Mouse (Mus musculus) hindbrain, embryonic 14.5 days (tissue): Measurements from ENCODE around the gene Sf3b3. TPM values are rescaled to one million over a fixed set of nuclear protein-coding genes. Genes with fewer than 3 reads are reported as not detected.
"Not testable (repeated sequence)": the region's sequence is repeated elsewhere in the genome, so short reads cannot be mapped to it uniquely, and the experiment has no call there.

ENCODE experiments used
- ATAC-seq: fragments of 200-750 bp; cut with Nextera tagmentation; 2 replicates; pipeline ENCODE4 v1.8.0; 2017; ENCODE audit warnings: moderate number of reproducible peaks, mild to moderate bottlenecking, moderate TSS enrichment, moderate library complexity; ENCODE audit not compliant: low FRiP score
- DNase-seq: peaks from one replicate; pipeline ENCODE4 v3.0.0-alpha.2; 2015; ENCODE audit warnings: low spot score
- H3K27ac ChIP-seq: fragments of 300-500 bp; sonication (generic); 2 replicates; pipeline ENCODE4 v1.5.1; 2014; ENCODE audit warnings: mild to moderate bottlenecking, moderate library complexity
- H3K27me3 ChIP-seq: fragments of 300-500 bp; sonication (generic); 2 replicates; pipeline ENCODE4 v1.6.1; 2014; ENCODE audit warnings: mild to moderate bottlenecking, low read length, mixed read lengths; ENCODE audit not compliant: control insufficient read depth, insufficient read depth
- H3K36me3 ChIP-seq: fragments of 300-500 bp; sonication (generic); replicated peaks from 2 replicates; pipeline ENCODE4 v1.6.1; 2014; ENCODE audit not compliant: control insufficient read depth, insufficient read depth
- H3K4me1 ChIP-seq: fragments of 300-500 bp; sonication (generic); replicated peaks from 2 replicates; pipeline ENCODE4 v1.6.1; 2014; ENCODE audit warnings: antibody characterized with exemption, low read length, mixed read lengths; ENCODE audit not compliant: control insufficient read depth, insufficient read depth
- H3K4me2 ChIP-seq: fragments of 300-500 bp; sonication (generic); replicated peaks from 2 replicates; pipeline ENCODE4 v1.6.1; 2014; ENCODE audit warnings: mild to moderate bottlenecking, moderate library complexity
- H3K4me3 ChIP-seq: fragments of 300-500 bp; sonication (generic); replicated peaks from 2 replicates; pipeline ENCODE4 v1.5.1; 2014; ENCODE audit warnings: mild to moderate bottlenecking, low read length
- H3K9ac ChIP-seq: fragments of 300-500 bp; sonication (generic); 2 replicates; pipeline ENCODE4 v1.6.1; 2014
- H3K9me3 ChIP-seq: fragments of 300-500 bp; sonication (generic); 2 replicates; pipeline ENCODE4 v1.6.1; 2016; ENCODE audit warnings: low read length; ENCODE audit not compliant: control insufficient read depth
- WGBS: fragments of 180-500 bp; shearing (Covaris S2); extraction: QIAGEN DNeasy Blood & Tissue Kit; methylation state at CpG from one replicate; pipeline ENCODE4 v1.1.7; 2014; 5-methylcytosine and 5-hydroxymethylcytosine counted together
- polyA plus RNA-seq: library from polyadenylated mRNA; unstranded; fragments of >200 nt; fragmentation: Nextera tagmentation; extraction: Ambion mirVana; gene quantifications from 2 replicates; pipeline ENCODE4 v1.2.1, GENCODE M21; 2014

Gene Sf3b3
- polyA plus RNA-seq, 1 experiment from 2014 or later = 92.2 TPM

DNA sequence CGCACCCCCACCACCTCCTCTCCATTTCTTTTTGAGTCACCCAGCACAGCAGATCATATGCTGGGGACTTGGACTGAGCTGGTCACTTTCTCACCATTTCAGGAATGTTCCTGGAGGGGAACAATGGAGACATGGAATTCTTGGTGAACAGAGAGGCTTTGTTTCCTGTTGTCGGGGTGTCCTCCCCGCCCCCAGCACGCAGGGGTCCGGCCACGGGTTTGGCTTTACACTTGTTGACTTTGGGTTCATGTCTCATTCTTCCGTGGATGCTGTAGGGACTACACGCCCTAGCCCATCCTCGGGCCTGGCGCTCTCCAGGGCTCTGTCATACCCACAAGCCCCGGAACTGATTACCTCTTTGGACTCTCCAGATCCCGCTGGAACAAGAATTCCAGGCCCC lies 57.6 kb downstream of the Sf3b3 start:
- ATAC-seq = no peak
- Histone ChIP-seq H3K27ac (no peak overlapping the region), H3K36me3 (no peaks in the 10 kb centered on the region), H3K4me2 (no peak overlapping the region), H3K9ac (no peak overlapping the region), H3K9me3 (no peaks in the 10 kb centered on the region), H3K4me3 (no peak overlapping the region), H3K4me1 (no peaks in the 10 kb centered on the region), H3K27me3 (no peaks in the 10 kb centered on the region)
- WGBS = 50% methylated on average over 12 of the region's 12 CpGs
- DNase-seq = no peak

DNA sequence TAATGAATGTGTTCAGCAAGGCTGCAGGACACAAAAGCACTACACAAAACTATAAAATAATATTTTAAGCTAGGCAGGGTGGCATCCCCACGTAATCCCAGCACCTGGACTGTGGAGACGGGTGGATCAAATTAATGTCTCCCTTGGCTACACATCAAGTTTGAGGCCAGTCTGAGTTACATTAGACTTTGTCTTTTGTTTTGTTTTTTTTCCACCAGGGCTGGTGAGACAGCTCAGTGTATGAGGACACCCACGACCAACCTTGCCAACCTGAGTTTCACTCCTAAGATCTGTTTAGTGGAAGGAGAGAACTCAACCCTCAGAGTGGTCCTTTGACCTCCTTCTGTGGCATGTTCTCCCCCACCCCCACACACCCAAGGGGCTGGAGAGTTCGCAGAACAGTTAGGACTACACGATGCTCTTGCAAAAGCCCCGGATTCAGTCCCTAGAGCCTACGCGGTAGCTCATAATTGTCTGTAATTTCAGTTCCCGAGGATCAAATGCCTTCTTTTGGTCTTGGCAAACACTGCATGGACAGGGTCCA lies 59.1 kb downstream of the Sf3b3 start:
- Histone ChIP-seq H3K4me1 (no peaks in the 10 kb centered on the region), H3K36me3 (no peaks in the 10 kb centered on the region), H3K9me3 (no peaks in the 10 kb centered on the region), H3K27me3 (no peaks in the 10 kb centered on the region), H3K4me3 (no peak overlapping the region), H3K9ac (no peak overlapping the region), H3K4me2 (no peak overlapping the region), H3K27ac (no peak overlapping the region)
- ATAC-seq (no peak), DNase-seq (no peak)
- WGBS = 84% methylated on average over 9 of the region's 9 CpGs

DNA sequence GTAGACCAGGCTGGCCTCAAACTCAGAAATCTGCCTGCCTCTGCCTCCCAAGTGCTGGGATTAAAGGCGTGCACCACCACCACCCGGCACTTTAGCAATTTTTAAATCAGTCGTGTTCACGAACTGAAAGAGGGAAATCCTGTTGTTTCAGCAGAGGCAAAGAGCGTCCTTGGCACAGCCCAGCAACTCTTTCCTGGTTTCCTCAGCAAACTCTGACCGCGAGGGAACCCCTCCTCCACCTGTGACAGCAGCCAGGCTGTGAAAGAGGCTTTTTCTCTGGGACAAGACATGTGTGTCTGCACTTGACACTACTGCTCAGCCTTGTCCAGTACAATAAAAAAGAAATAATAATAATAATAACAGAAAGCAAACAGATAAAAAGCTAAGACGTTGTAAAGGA lies 59.7 kb downstream of the Sf3b3 start:
- no peaks in the 10 kb centered on the region for H3K4me1 ChIP-seq
- no peaks in the 10 kb centered on the region for H3K9me3 ChIP-seq
- H3K9ac ChIP-seq = no peak overlapping the region
- no peaks in the 10 kb centered on the region for H3K27me3 ChIP-seq
- DNase-seq (no peak), ATAC-seq (no peak)
- no peaks in the 10 kb centered on the region for H3K36me3 ChIP-seq
- 87% methylated on average over 8 of the region's 8 CpGs for WGBS
- no peak overlapping the region for H3K4me2 ChIP-seq
- H3K27ac ChIP-seq = no peak overlapping the region
- no peak overlapping the region for H3K4me3 ChIP-seq

DNA sequence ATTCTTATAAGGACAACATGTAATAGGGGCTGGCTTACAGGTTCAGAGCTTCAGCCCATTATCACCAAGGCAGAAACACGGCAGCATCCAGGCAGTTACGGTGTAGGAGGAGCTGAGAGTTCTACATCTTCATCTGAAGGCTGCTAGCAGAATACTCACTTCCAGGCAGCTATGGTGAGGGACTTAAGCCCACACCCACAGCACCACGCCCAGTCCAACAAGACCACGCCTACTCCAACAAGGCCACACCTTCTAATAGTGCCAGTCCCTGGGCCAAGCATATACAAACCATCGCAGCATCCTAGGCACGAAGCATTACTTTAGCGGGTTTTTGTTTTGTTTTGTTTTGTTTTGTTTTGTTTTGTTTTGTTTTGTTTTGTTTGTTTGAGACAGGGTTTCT lies 60.1 kb downstream of the Sf3b3 start:
- DNase-seq, H3K4me1 ChIP-seq, H3K27ac ChIP-seq, H3K27me3 ChIP-seq, H3K4me2 ChIP-seq, H3K9ac ChIP-seq, H3K4me3 ChIP-seq, H3K9me3 ChIP-seq, ATAC-seq, H3K36me3 ChIP-seq: not testable (repeated sequence)
- WGBS = 79% methylated on average over 7 of the region's 7 CpGs

DNA sequence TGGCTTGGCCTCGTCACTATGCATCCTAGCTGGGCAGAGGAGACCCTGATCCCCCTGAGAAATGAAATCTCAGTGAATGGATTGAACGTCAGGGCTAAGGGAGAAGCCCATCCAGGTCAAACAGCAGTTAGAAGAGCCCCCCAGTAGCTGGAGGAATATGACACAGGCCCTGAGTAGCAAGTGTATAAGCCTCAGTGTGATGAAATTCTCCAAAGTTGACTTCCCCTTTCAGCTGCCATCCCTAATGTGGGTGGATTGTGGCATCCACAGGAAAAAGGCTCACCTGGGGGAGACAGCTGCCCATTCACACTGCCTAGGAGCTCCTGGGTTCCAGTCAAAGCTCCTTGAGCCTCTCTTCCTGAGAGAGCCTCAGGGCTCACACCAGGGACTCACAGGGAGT lies 61.2 kb downstream of the Sf3b3 start:
- H3K4me3 ChIP-seq = no peak overlapping the region
- 54% methylated on average over 2 of the region's 2 CpGs for WGBS
- no peaks in the 10 kb centered on the region for H3K27me3 ChIP-seq
- no peaks in the 10 kb centered on the region for H3K4me1 ChIP-seq
- DNase-seq = no peak
- no peak for ATAC-seq
- no peak overlapping the region for H3K4me2 ChIP-seq
- no peak overlapping the region for H3K9ac ChIP-seq
- no peaks in the 10 kb centered on the region for H3K9me3 ChIP-seq
- no peaks in the 10 kb centered on the region for H3K36me3 ChIP-seq
- H3K27ac ChIP-seq = no peak overlapping the region

DNA sequence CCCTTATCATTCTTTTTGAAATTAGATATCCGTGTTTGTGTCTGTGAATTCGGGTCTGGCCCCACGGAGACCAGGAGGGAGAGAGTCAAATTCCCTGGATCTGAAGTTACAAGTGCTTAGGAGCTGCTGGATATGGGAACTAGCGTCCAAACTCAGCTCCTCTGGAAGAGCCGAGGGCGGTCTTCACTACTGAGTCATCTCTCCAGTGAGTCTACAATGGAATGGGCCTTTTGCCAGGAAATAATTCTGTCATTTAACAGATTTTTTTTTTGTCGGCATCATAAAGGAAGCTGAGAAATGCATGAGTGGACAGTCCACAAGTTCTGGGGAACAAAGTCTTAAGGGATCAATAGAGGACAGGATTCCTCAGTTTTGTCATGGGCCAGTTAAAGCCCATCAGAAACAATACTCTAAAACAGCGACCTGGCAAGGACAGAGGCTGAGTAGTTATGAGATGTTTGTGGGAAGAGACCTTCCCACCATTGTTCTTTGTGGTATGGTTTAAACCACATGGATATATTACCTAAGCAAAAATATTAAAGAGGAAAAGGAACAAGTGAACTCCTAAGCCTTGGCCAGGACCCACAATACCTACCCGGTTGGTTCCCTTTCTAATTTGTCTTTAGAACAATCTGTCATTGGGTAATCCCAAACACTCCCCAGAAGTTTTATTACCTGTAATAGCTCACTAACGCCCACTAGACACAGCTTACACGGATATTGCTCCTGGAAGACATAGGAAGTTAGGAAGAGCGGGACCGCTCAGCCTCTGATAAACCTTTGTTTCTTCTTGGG lies 66.5 kb downstream of the Sf3b3 start:
- Histone ChIP-seq H3K27ac (no peak overlapping the region), H3K4me2 (no peak overlapping the region)
- WGBS = 88% methylated on average over 13 of the region's 13 CpGs

DNA sequence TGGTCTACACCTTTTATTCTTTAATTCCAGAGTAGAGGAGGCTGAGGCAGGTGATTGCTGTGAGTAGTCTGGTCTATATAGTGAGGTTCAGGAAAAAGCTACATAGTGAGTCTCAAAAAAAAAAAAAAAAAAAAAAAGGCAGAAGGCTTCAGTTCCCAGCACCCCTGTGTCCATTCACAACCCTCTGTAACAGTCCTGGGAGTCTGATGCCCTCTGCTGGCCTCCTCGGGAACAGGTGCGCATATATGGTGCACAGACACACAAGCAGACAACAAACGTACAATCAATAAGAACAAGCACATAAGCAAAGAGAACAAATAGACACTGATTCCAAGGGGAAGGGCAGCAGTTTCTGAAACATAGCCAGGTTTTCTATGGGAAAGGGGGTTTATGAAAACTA lies 70.3 kb downstream of the Sf3b3 start:
- no peak overlapping the region for H3K4me2 ChIP-seq
- no peak overlapping the region for H3K27ac ChIP-seq
- H3K36me3 ChIP-seq = no peaks in the 10 kb centered on the region
- H3K9ac ChIP-seq = no peak overlapping the region
- H3K4me1 ChIP-seq = no peaks in the 10 kb centered on the region
- DNase-seq (no peak), ATAC-seq (no peak)
- WGBS = 85% methylated on average over 3 of the region's 3 CpGs
- no peaks in the 10 kb centered on the region for H3K9me3 ChIP-seq
- no peak overlapping the region for H3K4me3 ChIP-seq
- no peaks in the 10 kb centered on the region for H3K27me3 ChIP-seq

More for the DNA sequence above, 66.5 kb downstream of the Sf3b3 start:
- ATAC-seq = no peak
- no peaks in the 10 kb centered on the region for H3K27me3 ChIP-seq
- H3K9ac ChIP-seq = no peak overlapping the region
- H3K4me3 ChIP-seq = no peak overlapping the region
- no peaks in the 10 kb centered on the region for H3K36me3 ChIP-seq
- no peaks in the 10 kb centered on the region for H3K4me1 ChIP-seq
- no peaks in the 10 kb centered on the region for H3K9me3 ChIP-seq
- DNase-seq = no peak

DNA sequence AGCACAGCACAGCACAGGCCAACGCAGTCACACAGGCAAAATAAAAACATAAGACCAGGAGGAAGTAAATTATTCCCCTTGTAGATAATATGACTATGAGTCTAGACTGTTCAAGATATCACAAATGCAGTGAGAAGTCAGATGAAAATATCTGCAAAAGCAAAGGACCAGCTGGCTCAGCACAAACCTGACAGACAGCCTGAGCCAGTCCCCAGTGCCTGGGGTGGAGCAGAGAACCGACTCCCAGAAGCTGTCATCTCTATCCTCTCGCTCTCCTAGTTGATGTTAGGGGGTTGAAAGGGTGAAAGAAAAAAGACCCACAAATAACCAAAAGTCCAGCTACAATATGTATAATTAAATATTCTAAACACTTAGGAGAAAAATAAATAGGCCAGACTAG lies 70.9 kb downstream of the Sf3b3 start:
- H3K27ac ChIP-seq = no peak overlapping the region
- no peaks in the 10 kb centered on the region for H3K9me3 ChIP-seq
- ATAC-seq (no peak), DNase-seq (no peak)
- no peaks in the 10 kb centered on the region for H3K36me3 ChIP-seq
- no peaks in the 10 kb centered on the region for H3K27me3 ChIP-seq
- no peak overlapping the region for H3K9ac ChIP-seq
- no peak overlapping the region for H3K4me2 ChIP-seq
- WGBS = 80% methylated on average over 3 of the region's 3 CpGs
- no peaks in the 10 kb centered on the region for H3K4me1 ChIP-seq
- no peak overlapping the region for H3K4me3 ChIP-seq

DNA sequence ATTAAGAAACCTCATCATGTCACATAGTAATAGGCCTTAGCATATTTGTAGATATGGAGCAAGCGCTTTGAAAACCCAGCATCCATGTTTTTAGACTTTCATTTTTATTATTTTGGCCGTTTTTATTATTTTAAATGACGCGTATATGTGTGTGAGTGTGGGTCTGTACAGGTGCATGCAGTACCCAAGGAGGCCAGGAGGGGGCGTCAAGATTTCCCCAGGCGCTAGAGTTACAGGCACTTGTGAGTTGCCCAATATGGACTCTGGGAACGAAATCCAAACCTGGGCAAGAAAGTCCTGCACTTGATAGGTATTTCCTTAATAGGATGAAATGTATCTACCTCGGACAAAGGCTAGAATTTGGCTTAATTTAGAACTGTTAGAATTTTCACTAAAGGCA lies 71.3 kb downstream of the Sf3b3 start:
- ATAC-seq (no peak), DNase-seq (no peak)
- Histone ChIP-seq H3K9ac (no peak overlapping the region), H3K9me3 (no peaks in the 10 kb centered on the region), H3K27me3 (no peaks in the 10 kb centered on the region), H3K4me3 (no peak overlapping the region), H3K4me1 (no peaks in the 10 kb centered on the region), H3K27ac (no peak overlapping the region), H3K36me3 (no peaks in the 10 kb centered on the region), H3K4me2 (no peak overlapping the region)
- 80% methylated on average over 8 of the region's 8 CpGs for WGBS
